Mouse (Mus musculus): ENCODE measurements around the gene Zmynd19. TPM values are rescaled to one million over a fixed set of nuclear protein-coding genes. Genes with fewer than 3 reads are reported as not detected.

The Zmynd19 gene
- 16.1 TPM in 2 replicates for polyA plus RNA-seq (2015; fragmentation: Nextera tagmentation; extraction: Ambion mirVana)

- DNase-seq (ENCODE audit: low spot score) = peak; percentile 97
Measured at GRCm38 (mm10) chr2:24949421-24950188, at the start of gene Zmynd19. TSS of gene Zmynd19 (plus strand) at chr2:24949792.

DNA sequence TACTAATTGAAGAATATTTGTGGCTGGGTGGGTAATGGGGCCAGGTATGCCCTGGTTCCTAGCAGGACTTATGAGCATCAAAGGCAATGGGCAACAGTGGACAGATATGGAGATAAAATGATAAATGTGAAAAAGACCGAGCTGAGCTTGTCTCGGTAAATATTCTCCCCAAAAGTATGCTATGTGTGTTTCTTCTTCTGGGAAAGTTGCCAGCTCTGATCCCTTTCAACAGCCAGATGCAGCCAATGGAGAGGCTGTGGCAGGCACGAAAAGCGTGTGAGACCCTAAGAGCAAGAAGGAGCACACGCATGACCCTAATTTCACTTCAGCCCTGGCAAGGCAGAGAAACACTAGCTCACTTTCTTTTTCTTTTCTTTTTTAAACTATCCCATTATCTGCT is 48.5 kb upstream of the Zmynd19 start:
- DNase-seq (ENCODE audit: low spot score) = no peak

GRCm38 (mm10) chr2:24902999-24903398 is 46.6 kb upstream of the Zmynd19 start:
- no peak for DNase-seq (ENCODE audit: low spot score)

GRCm38 (mm10) chr2:24904823-24905652 is 44.6 kb upstream of the Zmynd19 start:
- no peak for DNase-seq (ENCODE audit: low spot score)

DNA sequence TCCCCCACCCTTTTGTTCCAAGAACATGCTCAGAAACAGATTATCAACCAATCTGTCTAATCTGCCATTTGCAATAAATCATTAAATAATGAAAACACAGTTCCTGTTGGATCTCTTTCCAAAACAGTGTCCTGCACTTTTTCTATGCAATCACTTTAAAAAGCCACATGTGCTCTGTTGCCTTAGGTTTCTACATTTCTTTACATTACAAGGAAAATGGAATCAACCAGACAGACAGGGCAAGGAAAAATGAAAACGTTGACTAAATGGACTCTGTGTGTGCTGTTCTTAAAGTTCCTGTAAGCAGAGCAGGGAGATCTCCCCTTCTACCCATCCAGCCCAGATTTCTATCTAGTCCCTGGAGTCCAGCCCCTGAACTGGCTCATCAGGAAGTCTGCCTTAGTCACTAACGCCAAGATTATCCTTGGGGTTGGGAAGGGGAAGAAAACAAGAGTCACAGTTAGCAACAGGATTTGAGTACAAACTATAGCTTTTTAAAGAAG is 43.9 kb upstream of the Zmynd19 start:
- no peak for DNase-seq (ENCODE audit: low spot score)

DNA sequence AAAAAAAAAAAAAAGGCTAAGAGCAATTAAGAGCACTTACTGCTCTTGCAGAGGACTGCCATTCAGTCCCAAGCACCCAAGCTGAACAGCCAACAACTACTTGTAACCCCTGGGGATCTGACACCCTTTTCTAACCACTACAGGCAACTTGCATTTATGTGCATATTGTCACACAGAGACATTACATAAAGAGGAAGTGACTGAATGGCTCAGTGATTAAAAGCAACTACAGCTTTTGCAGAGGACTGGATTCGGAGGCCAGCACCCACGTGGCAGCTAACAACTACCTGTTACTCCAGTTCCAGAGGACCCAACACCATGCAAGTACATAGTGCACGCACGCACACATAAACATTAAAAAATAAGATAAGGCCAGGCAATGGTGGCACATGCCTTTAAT is 39.1 kb upstream of the Zmynd19 start:
- DNase-seq (ENCODE audit: low spot score) = no peak

- DNase-seq (ENCODE audit: low spot score) = no peak
Measured at GRCm38 (mm10) chr2:24912189-24912588, 37.4 kb upstream of the Zmynd19 start.

GRCm38 (mm10) chr2:24912589-24912988 is 37.0 kb upstream of the Zmynd19 start:
- no peak for DNase-seq (ENCODE audit: low spot score)

- no peak for DNase-seq (ENCODE audit: low spot score)
Measured at GRCm38 (mm10) chr2:24914762-24915161, 34.8 kb upstream of the Zmynd19 start.

DNA sequence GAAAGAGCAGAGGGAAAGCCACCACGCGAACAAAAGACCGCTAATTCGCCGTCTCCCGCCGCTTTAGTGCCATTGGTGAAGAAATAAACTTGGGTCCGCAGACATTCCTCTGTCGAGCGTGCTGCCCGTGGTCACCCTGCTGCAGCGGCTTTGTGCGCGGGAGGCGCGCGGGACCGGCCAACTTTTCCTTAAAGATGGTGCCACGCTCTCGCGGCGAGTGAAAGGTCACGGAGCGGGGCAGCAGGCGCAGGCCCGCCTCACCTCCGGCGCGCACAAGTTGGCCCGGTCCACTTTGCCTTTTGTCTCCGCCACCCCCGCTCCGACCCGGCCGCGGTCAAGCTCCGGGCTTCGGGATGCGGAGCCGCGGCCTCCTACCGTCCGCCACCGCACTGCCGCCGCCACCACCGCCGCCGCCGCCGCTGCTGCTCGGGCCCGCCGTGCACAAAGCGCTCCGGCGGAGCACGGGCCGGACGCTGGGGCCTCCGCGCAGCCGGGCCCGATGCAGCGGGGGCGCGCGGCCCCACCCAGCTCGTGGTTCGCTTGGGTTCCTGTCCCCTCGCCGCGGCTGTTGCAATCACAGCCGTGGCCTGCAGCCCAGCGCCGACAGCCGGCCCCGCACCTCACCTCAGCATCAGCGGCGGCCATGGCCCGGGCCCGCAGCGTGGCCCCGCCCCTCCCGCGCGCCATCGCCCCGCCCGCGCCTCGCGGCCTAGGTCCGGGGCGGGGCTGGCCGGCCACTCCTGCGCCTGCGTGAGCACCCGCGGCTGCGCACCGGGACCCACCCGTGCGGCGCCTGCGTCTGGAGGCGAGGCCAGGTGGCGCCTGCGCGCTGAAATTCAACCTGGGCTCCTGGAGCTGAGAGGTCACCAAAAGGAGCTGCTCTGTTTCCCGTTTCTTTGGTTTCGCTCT is 30.4 kb upstream of the Zmynd19 start, which contains the start of gene Ehmt1:
TSS of gene Ehmt1 (minus strand) at position 685 of the 909 bp plus-strand sequence.
- DNase-seq (ENCODE audit: low spot score) = peak; percentile 95

GRCm38 (mm10) chr2:24919839-24920175 is 29.8 kb upstream of the Zmynd19 start:
- no peak for DNase-seq (ENCODE audit: low spot score)

DNA sequence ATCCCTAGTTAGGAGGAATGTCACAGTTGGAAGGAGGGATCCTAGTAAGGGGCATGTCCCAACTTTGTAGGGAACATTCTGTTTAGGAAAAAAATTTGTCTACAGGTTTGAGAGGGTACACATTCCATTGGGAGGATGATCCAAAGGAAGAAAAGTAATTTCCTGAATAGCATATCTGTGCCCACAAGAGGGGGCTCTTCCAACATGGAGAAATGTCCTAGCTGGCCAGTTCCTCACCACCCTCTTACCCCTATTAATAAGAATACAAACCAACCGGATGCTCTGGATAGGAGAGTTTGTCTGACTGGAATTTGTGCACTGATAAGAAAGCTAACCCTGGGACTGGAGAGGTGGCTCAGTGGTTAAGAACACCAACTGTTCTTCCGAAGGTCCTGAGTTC is 26.0 kb upstream of the Zmynd19 start:
- DNase-seq (ENCODE audit: low spot score) = no peak

GRCm38 (mm10) chr2:24925284-24925683 is 24.3 kb upstream of the Zmynd19 start:
- no peak for DNase-seq (ENCODE audit: low spot score)

GRCm38 (mm10) chr2:24926345-24926964 is 23.1 kb upstream of the Zmynd19 start:
- DNase-seq (ENCODE audit: low spot score) = no peak

- DNase-seq (ENCODE audit: low spot score) = no peak
Measured at GRCm38 (mm10) chr2:24926965-24927358, 22.6 kb upstream of the Zmynd19 start.

GRCm38 (mm10) chr2:24927810-24928479 is 21.6 kb upstream of the Zmynd19 start:
- DNase-seq (ENCODE audit: low spot score) = no peak

DNA sequence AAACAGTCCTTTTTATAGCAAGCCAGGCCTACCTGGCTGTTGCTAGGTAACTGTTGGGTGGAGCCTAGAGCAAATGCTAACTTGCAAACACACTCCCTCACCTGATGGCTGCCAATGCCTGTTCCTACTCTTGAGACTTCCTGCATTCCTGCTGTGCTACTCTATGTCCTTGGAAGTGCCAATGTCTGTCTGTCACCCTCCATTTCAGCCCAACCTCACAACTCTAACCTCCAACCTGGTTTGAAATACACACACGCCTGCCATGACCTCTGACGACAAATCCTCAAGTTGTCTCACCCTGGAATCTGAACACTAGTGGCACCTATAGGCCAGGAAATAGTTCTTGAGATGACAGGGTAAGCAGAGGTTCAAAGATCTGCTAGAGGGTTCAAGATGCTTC is 20.5 kb upstream of the Zmynd19 start:
- no peak for DNase-seq (ENCODE audit: low spot score)

DNA sequence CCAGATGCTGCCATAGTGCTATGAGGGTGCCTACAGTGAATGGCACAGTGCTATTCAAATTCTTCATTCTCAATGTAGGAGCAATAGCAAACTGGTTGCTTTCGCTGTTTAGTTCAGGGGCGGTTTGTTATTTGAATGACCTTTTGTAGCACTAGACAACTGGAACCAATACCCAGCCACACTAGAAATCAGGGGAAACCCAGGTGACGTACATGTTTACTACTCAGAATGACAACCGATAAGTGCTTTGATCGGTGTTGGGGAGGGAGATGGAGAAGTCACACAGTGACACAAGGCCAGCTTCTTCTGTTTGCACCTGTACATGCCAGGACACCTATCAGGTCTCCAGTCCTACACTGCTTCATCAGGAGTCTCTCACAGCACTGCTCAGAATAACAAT is 20.0 kb upstream of the Zmynd19 start:
- no peak for DNase-seq (ENCODE audit: low spot score)

DNA sequence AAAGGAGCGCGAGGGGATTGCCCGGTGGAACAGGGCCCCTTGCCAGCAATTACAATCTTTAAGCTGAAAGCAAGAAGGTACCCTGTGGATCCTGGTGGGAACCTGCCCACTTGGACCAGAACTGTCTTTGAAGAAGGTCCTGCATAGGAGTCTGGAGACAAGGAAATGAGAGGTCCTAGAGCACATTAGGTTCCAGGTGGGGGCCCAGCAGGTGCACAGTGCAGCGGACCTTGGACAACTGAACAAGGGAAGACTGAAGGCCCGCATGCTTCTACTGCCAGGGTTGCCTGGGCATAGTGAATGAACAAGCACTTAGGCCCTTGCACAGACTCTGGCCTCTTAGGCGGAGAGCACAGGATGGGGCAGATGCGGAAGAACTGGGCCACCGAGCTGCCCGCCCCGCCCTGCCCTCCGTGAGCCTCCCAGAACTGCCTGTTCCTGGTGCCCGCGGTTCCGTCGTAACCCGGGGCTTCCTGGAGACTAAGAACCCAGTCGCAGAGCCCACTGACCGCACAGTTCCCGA is 15.1 kb upstream of the Zmynd19 start:
- DNase-seq (ENCODE audit: low spot score) = no peak
